Mouse (Mus musculus) stomach, postnatal 0 days (tissue): Measurements from ENCODE around the gene Hck. TPM values are rescaled to one million over a fixed set of nuclear protein-coding genes. Genes with fewer than 3 reads are reported as not detected.

ENCODE experiments used
- ATAC-seq: fragments of 200-750 bp; cut with Nextera tagmentation; 2 replicates; pipeline ENCODE4 v1.8.0; 2017; ENCODE audit not compliant: low FRiP score, low TSS enrichment
- DNase-seq: peaks from one replicate; pipeline ENCODE4 v3.0.0-alpha.2; 2016; ENCODE audit warnings: low spot score
- H3K27ac ChIP-seq: fragments of 300-500 bp; sonication (generic); replicated peaks from 2 replicates; pipeline ENCODE4 v1.5.1; 2014; ENCODE audit warnings: mild to moderate bottlenecking, control low read depth
- H3K27me3 ChIP-seq: fragments of 300-500 bp; sonication (generic); 2 replicates; pipeline ENCODE4 v1.6.1; 2014; ENCODE audit warnings: low read length; ENCODE audit not compliant: control insufficient read depth, insufficient read depth
- H3K36me3 ChIP-seq: fragments of 300-500 bp; sonication (generic); 2 replicates; pipeline ENCODE4 v1.6.1; 2014; ENCODE audit warnings: low read length, mixed read lengths; ENCODE audit not compliant: control insufficient read depth, insufficient read depth
- H3K4me1 ChIP-seq: fragments of 300-500 bp; sonication (generic); replicated peaks from 2 replicates; pipeline ENCODE4 v1.6.1; 2014; ENCODE audit warnings: antibody characterized with exemption; ENCODE audit not compliant: control insufficient read depth, insufficient read depth
- H3K4me2 ChIP-seq: fragments of 300-500 bp; sonication (generic); replicated peaks from 2 replicates; pipeline ENCODE4 v1.6.1; 2014; ENCODE audit warnings: low read depth, mild to moderate bottlenecking, control low read depth, moderate library complexity
- H3K4me3 ChIP-seq: fragments of 300-500 bp; sonication (generic); 2 replicates; pipeline ENCODE4 v1.5.1; 2014; ENCODE audit warnings: low read depth, low read length, control low read depth
- H3K9ac ChIP-seq: fragments of 300-500 bp; sonication (generic); 2 replicates; pipeline ENCODE4 v1.6.1; 2014; ENCODE audit warnings: mild to moderate bottlenecking, low read length, control low read depth, mixed read lengths
- H3K9me3 ChIP-seq: fragments of 300-500 bp; sonication (generic); 2 replicates; pipeline ENCODE4 v1.6.1; 2016; ENCODE audit warnings: low read length; ENCODE audit not compliant: control insufficient read depth
- CTCF ChIP-seq: IDR thresholded peaks from 2 replicates; pipeline ENCODE4 v1.5.1; 2016; ENCODE audit warnings: antibody characterized with exemption, low read depth, mild to moderate bottlenecking, moderate library complexity
- EP300 ChIP-seq: optimal IDR thresholded peaks from 2 replicates; pipeline ENCODE3; 2016; ENCODE audit warnings: antibody characterized with exemption
- WGBS: fragments of 180-500 bp; shearing (Covaris S2); extraction: QIAGEN DNeasy Blood & Tissue Kit; methylation state at CpG from one replicate; pipeline ENCODE4 v1.1.7; 2014; 5-methylcytosine and 5-hydroxymethylcytosine counted together
- polyA plus RNA-seq: library from polyadenylated mRNA; unstranded; fragments of >200 nt; fragmentation: Nextera tagmentation; extraction: Ambion mirVana; gene quantifications from 2 replicates; pipeline ENCODE4 v1.2.1, GENCODE M21; 2015

The Hck gene
- polyA plus RNA-seq, 1 experiment from 2014 or later, result 3.6 TPM

DNA sequence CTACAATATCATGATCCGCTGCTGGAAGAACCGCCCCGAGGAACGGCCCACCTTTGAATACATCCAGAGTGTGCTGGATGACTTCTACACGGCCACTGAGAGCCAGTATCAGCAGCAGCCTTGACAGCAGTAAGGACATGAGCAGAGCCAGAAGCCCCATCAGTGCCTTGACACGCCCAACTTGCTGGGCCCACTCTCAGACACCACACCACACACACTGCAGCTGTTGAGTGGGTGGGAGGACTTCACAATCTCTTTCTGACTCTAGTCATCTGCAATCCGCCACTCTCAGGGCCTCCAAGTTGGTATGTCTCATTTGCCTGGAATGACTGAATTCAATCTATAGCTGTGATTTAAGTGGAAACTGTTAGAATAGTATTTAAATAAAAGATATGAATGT is 42.8 kb downstream of the Hck start:
- DNase-seq (no peak), ATAC-seq (no peak)
- Histone ChIP-seq H3K27ac (no peak overlapping the region), H3K4me1 (no peaks in the 10 kb centered on the region), H3K9me3 (no peaks in the 10 kb centered on the region), H3K36me3 (no peaks in the 10 kb centered on the region), H3K4me3 (no peak overlapping the region), H3K27me3 (no peaks in the 10 kb centered on the region), H3K9ac (no peak overlapping the region), H3K4me2 (no peak overlapping the region)
- WGBS, result 81% methylated on average over 7 of the region's 7 CpGs
- no peak for TF ChIP-seq CTCF
- TF ChIP-seq EP300, result no peak

GRCm38 (mm10) chr2:153151926-153152665 is 43.8 kb downstream of the Hck start:
- H3K4me2 ChIP-seq, result no peak overlapping the region
- no peaks in the 10 kb centered on the region for H3K9me3 ChIP-seq
- H3K36me3 ChIP-seq, result no peaks in the 10 kb centered on the region
- no peaks in the 10 kb centered on the region for H3K4me1 ChIP-seq
- H3K9ac ChIP-seq, result no peak overlapping the region
- H3K4me3 ChIP-seq, result no peak overlapping the region
- ATAC-seq (no peak), DNase-seq (no peak)
- TF ChIP-seq CTCF, result no peak
- no peak for TF ChIP-seq EP300
- WGBS, result 68% methylated on average over 8 of the region's 8 CpGs
- no peaks in the 10 kb centered on the region for H3K27me3 ChIP-seq
- H3K27ac ChIP-seq, result no peak overlapping the region

DNA sequence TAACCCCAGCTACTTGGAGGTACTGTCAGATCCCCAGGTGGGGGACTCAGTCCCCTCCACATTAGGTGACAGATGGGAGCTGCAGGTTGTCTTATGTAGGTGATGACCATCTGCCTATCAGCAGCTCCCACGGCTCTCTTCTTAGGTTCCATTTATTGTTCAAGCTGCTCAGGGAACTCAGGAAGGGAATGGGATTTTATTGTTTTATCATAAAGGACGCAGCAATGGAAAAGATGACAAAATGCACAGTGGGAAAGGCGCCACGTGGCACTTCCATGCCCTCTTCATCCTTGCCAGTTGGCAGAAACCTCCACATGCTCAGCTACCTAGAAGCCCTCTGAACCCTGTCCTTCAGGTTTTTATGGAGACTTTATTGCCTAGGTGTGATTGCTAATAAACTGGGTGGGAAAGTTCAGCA is 44.8 kb downstream of the Hck start:
- Histone ChIP-seq H3K27me3 (no peaks in the 10 kb centered on the region), H3K4me3 (no peak overlapping the region), H3K4me2 (no peak overlapping the region), H3K9me3 (no peaks in the 10 kb centered on the region), H3K4me1 (no peaks in the 10 kb centered on the region), H3K27ac (no peak overlapping the region), H3K36me3 (no peaks in the 10 kb centered on the region), H3K9ac (no peak overlapping the region)
- no peak for DNase-seq
- ATAC-seq, result no peak
- TF ChIP-seq EP300 (no peak), CTCF (no peak)
- 69% methylated on average over 4 of the region's 4 CpGs for WGBS

GRCm38 (mm10) chr2:153157270-153157669 is 49.0 kb downstream of the Hck start:
- DNase-seq (no peak), ATAC-seq (no peak)
- H3K4me1 ChIP-seq, result no peaks in the 10 kb centered on the region
- 63% methylated on average over 1 of the region's 3 CpGs for WGBS
- no peak overlapping the region for H3K9ac ChIP-seq
- H3K4me3 ChIP-seq, result no peak overlapping the region
- no peaks in the 10 kb centered on the region for H3K36me3 ChIP-seq
- no peak overlapping the region for H3K4me2 ChIP-seq
- H3K9me3 ChIP-seq, result no peaks in the 10 kb centered on the region
- no peaks in the 10 kb centered on the region for H3K27me3 ChIP-seq
- TF ChIP-seq EP300 (no peak), CTCF (peak; percentile 54)
- no peak overlapping the region for H3K27ac ChIP-seq

DNA sequence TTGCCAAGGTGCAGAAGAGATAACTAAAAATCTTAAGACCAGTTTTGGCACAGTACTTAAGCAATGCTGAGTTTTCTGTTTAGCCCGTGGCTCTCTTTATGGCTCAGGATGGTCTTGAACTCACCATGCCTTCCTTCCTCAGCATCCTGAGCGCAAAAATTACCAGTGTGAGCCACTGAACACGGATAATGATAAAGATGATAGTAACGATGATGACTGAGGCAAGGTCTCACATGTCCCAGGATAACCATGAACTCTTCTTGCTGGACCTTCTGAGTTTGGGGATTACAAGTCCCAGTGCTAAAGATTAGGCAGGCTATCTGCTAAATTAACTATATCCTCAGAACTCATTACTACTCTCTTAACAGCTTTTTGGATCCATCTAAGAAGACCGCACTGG is 51.9 kb downstream of the Hck start:
- ATAC-seq, result no peak
- TF ChIP-seq CTCF, result no peak
- no peak for TF ChIP-seq EP300
- no peaks in the 10 kb centered on the region for H3K4me1 ChIP-seq
- no peak overlapping the region for H3K9ac ChIP-seq
- DNase-seq, result no peak
- no peaks in the 10 kb centered on the region for H3K27me3 ChIP-seq
- no peak overlapping the region for H3K27ac ChIP-seq
- no peak overlapping the region for H3K4me3 ChIP-seq
- no peaks in the 10 kb centered on the region for H3K36me3 ChIP-seq
- 83% methylated on average over 5 of the region's 5 CpGs for WGBS
- H3K4me2 ChIP-seq, result no peak overlapping the region
- H3K9me3 ChIP-seq, result no peaks in the 10 kb centered on the region

GRCm38 (mm10) chr2:153160844-153161683 is 52.8 kb downstream of the Hck start, which contains the start of gene Tm9sf4:
TSS of gene Tm9sf4 (plus strand) at chr2:153161303.
- Histone ChIP-seq H3K9ac (peak within 1 kb of the TSS; percentile 77), H3K36me3 (no peaks in the 10 kb centered on the region), H3K27me3 (no peaks in the 10 kb centered on the region), H3K4me3 (peak within 1 kb of the TSS; percentile 74), H3K4me2 (peak within 1 kb of the TSS; percentile 95), H3K27ac (peak within 1 kb of the TSS; percentile 75), H3K9me3 (no peaks in the 10 kb centered on the region), H3K4me1 (no peaks in the 10 kb centered on the region)
- WGBS, result 7% methylated on average over 34 of the region's 34 CpGs
- TF ChIP-seq EP300 (no peak), CTCF (no peak)
- ATAC-seq (peak; percentile 91), DNase-seq (peak; percentile 91)
